Mouse (Mus musculus) Patski (cell line): ENCODE data around the gene Trim3. TPM values are rescaled to one million over a fixed set of nuclear protein-coding genes. Genes with fewer than 3 reads are reported as not detected.

Experiments
- ATAC-seq: fragments of 100-300 bp; one replicate; pipeline ENCODE4 v1.8.0; 2021
- CTCF ChIA-PET: fragments of 350-600 bp; sonication (Branson Sonifier 250); formaldehyde crosslinking; loops from one replicate; lab custom pipeline; 2022; ENCODE audit warnings: inconsistent platforms; lab: Charles Lee
- POLR2A ChIA-PET: fragments of 350-600 bp; sonication (Branson Sonifier 250); formaldehyde crosslinking; loops from one replicate; lab custom pipeline; 2022; ENCODE audit warnings: antibody characterized with exemption, inconsistent platforms; lab: Charles Lee
- DNase-seq: peaks from one replicate; pipeline ENCODE4 v3.0.0-alpha.2; 2011; ENCODE audit warnings: low read depth, low spot score
- H3K27me3 ChIP-seq: fragments of 371-371 bp; one replicate; pipeline ENCODE4 v1.5.1; 2021
- CTCF ChIP-seq: fragments of 100-300 bp; IDR thresholded peaks from one replicate; pipeline ENCODE4 v1.5.1; 2021
- in situ Hi-C: fragments of 300-500 bp; cut with MboI; formaldehyde crosslinking; loops from 3 replicates; pipeline ENCODE4 v1.11.1; 2018; ENCODE audit warnings: low pct_unique_long_range_greater_than_20kb, mixed read lengths
- polyA plus RNA-seq: library from polyadenylated mRNA; unstranded; gene quantifications from one replicate; pipeline ENCODE4 v1.2.3, GENCODE M21; 2021

Gene Trim3
- polyA plus RNA-seq, 1 experiment from 2014 or later = 62.0 TPM

DNA sequence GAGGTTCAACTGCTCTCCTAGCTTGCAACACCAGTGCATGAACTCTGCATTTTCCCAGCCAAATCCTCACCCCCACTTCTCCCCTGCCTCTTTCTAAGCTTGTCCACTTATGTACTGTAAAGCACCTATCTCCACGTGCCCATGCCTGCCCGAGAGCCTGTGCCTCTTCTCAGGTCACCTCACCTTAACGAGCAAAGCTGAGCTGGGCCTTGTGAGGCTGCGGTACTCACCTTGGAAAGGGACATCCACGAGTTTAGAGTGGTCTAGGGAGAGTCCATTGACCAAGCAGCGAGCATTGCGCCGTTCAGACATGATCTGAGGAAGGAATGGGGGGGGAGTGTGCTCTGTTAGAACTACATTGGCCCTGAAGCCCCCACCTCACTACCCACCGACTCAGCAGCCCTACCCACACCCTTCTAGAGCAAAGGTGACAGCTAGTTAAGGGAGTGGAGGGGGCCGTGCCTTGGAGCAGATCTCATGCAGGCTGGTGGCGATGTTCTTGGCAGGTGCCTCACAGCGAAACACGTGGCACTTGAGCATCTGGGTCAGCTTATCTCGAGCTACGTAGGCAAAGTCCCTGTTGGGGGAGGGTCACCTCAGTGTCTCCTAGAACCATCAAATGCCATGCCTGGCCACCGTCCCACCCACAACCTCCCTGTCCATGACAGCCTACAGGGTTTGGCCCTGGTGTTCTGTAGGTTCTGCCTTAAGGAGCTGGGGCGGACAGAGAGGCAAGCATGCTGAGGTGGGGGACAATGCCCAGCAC is 68.1 kb downstream of the Trim3 start:
- no peak for DNase-seq
- H3K27me3 ChIP-seq = no peaks in the 10 kb centered on the region
- ATAC-seq = no peak
- ChIA-PET POLR2A (interaction anchor here (0.7 to 1.4 kb wide), 2 partner anchors 21 to 49 kb away, joined by 3 read pairs; no protein-coding TSS in a partner anchor), CTCF (interaction anchor here (1.5 to 2.5 kb wide), 2 partner anchors 13 to 32 kb away, joined by 4 to 5 read pairs; no protein-coding TSS in a partner anchor)
- in situ Hi-C loops = no loop called here
- no peak for TF ChIP-seq CTCF

DNA sequence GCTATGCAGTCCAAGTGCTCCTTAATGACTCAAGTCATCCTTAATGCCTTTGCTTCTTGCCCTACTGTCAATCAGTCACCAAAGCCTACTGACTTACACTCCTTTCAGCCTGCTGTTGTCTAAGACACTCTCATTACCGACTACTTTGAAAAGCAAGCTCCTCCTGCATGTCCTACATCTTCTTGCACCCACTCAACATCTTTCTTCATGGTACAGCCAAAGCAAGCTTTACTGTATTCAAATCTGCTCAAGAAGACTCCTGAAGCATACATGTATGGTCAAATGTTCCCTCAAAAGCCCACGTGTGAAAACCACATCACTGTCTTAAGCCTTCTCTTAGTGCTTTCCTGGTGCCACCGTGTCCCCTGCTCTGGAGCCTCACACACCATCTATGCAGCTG is 70.0 kb downstream of the Trim3 start:
- ChIA-PET POLR2A (interaction anchor here (1.3 kb wide), 1 partner anchor 8 kb away, joined by 9 read pairs; no protein-coding TSS in a partner anchor), CTCF (interaction anchor here (1.2 kb wide), 1 partner anchor 88 kb away, joined by 3 read pairs; the partner anchor contains the start of gene Dnhd1)
- TF ChIP-seq CTCF = no peak
- no peaks in the 10 kb centered on the region for H3K27me3 ChIP-seq
- no peak for DNase-seq
- in situ Hi-C loops = no loop called here
- ATAC-seq = no peak

DNA sequence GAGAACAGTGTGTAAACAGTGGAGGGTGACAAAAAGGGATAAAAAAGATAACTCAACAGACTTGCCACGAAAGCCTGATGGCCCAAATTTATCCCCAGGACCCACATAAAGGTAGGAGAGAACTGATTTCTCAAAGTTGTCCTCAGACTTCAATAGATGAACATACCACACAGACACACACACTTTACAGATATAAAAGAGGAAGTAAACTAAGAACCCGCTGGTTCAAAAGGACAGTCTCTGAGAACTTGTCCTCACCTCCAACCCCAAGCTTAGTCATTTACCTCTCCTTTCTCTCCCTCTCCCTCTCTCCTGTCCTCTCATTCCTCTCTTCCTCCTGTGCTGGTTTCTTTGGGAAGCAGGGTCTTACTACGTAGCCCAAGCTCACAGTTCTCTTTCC is 71.1 kb downstream of the Trim3 start:
- no peaks in the 10 kb centered on the region for H3K27me3 ChIP-seq
- TF ChIP-seq CTCF = no peak
- DNase-seq (no peak), ATAC-seq (no peak)
- ChIA-PET POLR2A (no interaction called here), CTCF (no interaction called here)
- in situ Hi-C loops = no loop called here

DNA sequence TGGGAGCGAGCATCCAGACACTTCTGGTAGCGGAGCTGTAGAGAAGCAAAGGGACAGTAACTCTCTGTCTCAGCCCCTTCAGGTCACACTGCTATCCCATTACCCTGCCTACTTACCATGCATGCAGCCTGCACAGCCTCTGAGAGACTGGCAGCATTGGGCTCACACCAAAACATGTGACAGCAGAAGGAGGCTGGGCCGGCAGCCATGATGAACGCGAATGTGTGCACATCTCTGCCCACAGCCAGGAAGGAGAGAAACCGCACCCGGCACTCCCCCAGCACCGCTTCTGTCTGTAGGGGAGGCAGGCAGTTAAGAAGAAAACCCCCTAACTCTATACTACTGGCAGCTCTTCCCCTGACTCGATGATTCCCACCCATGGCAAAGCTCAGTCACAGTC is 74.4 kb downstream of the Trim3 start:
- ATAC-seq = no peak
- POLR2A ChIA-PET = no interaction called here
- DNase-seq = no peak
- CTCF ChIA-PET = interaction anchor here (0.8 kb wide), 1 partner anchor 28 kb away, joined by 3 read pairs; no protein-coding TSS in a partner anchor
- TF ChIP-seq CTCF = no peak
- in situ Hi-C loops = loop anchor here (10.0 kb wide), 1 partner anchor 176 kb away; the partner anchor contains the start of genes Ilk and Rrp8
- no peaks in the 10 kb centered on the region for H3K27me3 ChIP-seq

DNA sequence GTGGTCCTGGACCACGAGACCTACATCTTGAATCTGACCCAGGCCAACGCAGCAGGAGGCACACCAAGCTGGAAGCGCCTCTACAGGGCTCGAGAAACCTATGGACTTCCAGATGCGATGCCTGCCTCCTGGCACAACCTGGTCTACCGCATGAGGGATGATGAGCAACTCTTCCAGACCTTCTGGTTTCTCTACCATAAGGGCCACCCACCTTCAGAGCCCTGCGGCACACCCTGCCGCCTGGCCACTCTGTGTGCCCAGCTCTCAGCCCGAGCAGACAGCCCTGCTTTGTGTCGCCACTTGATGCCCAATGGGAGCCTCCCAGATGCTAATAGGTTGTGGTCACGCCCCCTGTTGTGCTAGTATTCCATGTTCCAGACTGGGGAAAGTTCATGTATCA is 75.7 kb downstream of the Trim3 start:
- H3K27me3 ChIP-seq = no peaks in the 10 kb centered on the region
- ATAC-seq (no peak), DNase-seq (no peak)
- POLR2A ChIA-PET = interaction anchor here (1.1 kb wide), 1 partner anchor 11 kb away, joined by 3 read pairs; no protein-coding TSS in a partner anchor
- CTCF ChIA-PET = interaction anchor here (0.6 kb wide), 1 partner anchor 9 kb away, joined by 3 read pairs; no protein-coding TSS in a partner anchor
- no peak for TF ChIP-seq CTCF
- in situ Hi-C loops = loop anchor here (10.0 kb wide), 1 partner anchor 177 kb away; the partner anchor contains the start of genes Ilk and Rrp8

DNA sequence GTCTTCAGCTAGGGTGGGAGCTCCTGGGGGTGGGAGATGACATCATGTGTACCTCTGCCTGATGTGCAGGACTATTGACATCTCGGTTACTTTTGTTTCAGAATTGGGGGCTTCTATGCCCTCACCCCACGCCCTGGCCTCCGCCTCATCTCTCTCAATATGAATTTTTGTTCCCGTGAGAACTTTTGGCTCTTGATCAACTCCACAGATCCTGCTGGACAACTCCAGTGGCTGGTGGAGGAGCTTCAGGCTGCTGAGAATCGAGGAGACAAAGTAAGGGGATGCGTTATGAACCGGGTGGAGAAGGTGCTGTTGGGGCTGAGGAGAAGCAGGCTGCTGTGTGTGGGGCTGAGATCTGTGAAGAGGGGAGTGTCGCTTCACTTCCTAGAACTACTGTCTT is 77.0 kb downstream of the Trim3 start:
- ChIA-PET CTCF (no interaction called here), POLR2A (interaction anchor here (1.0 to 1.4 kb wide), 3 partner anchors 10 to 20 kb away, joined by 3 to 4 read pairs (median 3); no protein-coding TSS in a partner anchor)
- no peaks in the 10 kb centered on the region for H3K27me3 ChIP-seq
- no peak for ATAC-seq
- no peak for DNase-seq
- in situ Hi-C loops = loop anchor here (10.0 kb wide), 1 partner anchor 178 kb away; the partner anchor contains the start of genes Ilk and Rrp8
- TF ChIP-seq CTCF = no peak

DNA sequence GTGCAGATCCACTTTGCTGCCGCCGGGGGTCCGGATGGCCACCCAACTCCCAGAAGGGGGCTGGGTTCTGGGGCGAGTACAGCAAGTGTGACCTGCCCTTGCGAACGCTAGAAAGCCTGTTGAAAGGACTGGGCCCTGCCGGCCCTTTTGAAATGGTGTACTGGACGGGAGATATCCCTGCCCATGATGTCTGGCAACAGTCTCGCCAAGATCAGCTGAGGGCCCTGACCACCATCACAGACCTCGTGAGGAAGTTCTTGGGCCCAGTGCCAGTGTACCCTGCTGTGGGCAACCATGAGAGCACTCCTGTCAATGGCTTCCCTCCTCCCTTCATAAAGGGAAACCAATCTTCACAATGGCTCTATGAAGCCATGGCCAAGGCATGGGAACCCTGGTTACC is 77.8 kb downstream of the Trim3 start:
- H3K27me3 ChIP-seq = no peaks in the 10 kb centered on the region
- CTCF ChIA-PET = no interaction called here
- in situ Hi-C loops = loop anchor here (10.0 kb wide), 1 partner anchor 179 kb away; the partner anchor contains the start of genes Ilk and Rrp8
- ATAC-seq (no peak), DNase-seq (no peak)
- POLR2A ChIA-PET = interaction anchor here (0.7 to 1.4 kb wide), 4 partner anchors 8 to 24 kb away, joined by 3 to 9 read pairs (median 4); no protein-coding TSS in a partner anchor
- no peak for TF ChIP-seq CTCF

Other genes starting within 250 kb of the Trim3 start
- gene Fam160a2, start 233.5 kb downstream of the Trim3 start, polyA plus RNA-seq = 24.4 TPM
- gene Cnga4, start 229.0 kb downstream of the Trim3 start, polyA plus RNA-seq = not detected
- gene Cckbr, start 207.8 kb downstream of the Trim3 start, polyA plus RNA-seq = not detected
- 7.6 TPM for gene Cavin3, start 151.3 kb downstream of the Trim3 start, polyA plus RNA-seq
- 103 TPM for gene Smpd1, start 79.2 kb downstream of the Trim3 start, polyA plus RNA-seq
- gene Apbb1, start 51.9 kb downstream of the Trim3 start, polyA plus RNA-seq = 44.0 TPM
- 0.54 TPM for gene Hpx, start 33.4 kb downstream of the Trim3 start, polyA plus RNA-seq
- gene Timm10b, start 6.5 kb upstream of the Trim3 start, polyA plus RNA-seq = 47.6 TPM
- 87.0 TPM for gene Arfip2, start 6.8 kb upstream of the Trim3 start, polyA plus RNA-seq
- gene Gm45799, start 7.0 kb upstream of the Trim3 start, polyA plus RNA-seq = 22.3 TPM
- 2.9 TPM for gene Dnhd1, start 17.3 kb upstream of the Trim3 start, polyA plus RNA-seq
- gene Ilk, start 103.0 kb upstream of the Trim3 start, polyA plus RNA-seq = 218 TPM
- 34.0 TPM for gene Rrp8, start 103.8 kb upstream of the Trim3 start, polyA plus RNA-seq
- gene Taf10, start 110.8 kb upstream of the Trim3 start, polyA plus RNA-seq = 180 TPM
- gene Tpp1, start 118.7 kb upstream of the Trim3 start, polyA plus RNA-seq = 211 TPM
- not detected for gene Dchs1, start 154.1 kb upstream of the Trim3 start, polyA plus RNA-seq
- 223 TPM for gene Mrpl17, start 177.5 kb upstream of the Trim3 start, polyA plus RNA-seq